In genomic region chr6:6289806-6290205, GRCm38 (mm10) we compare ENCODE assay signal across 9 mouse cellular contexts.
DNase-seq lines count a peak whose midpoint lies in the region; ATAC-seq and TF ChIP-seq lines count a peak whose summit lies in the region.
"Had no signal": no experiment of that assay in that cellular context is flagged by ENCODE, and none has a peak within 500 bp of the region (broad histone marks: within the 10 kb centered on the region; RNA-seq: fewer than 3 reads in every experiment).

No protein-coding gene starts in this region.

- no peak for ATAC-seq in cerebellum, adult (ENCODE audit: insufficient number of reproducible peaks, low FRiP score, low TSS enrichment)
- no peak for ATAC-seq in embryonic facial prominence, embryonic 11.5 days (replicated peaks; ENCODE audit: insufficient number of reproducible peaks, low FRiP score, low TSS enrichment, low read depth)
- no peak for ATAC-seq in kidney, postnatal 0 days (replicated peaks; ENCODE audit: low FRiP score, low read depth)

- H3K9ac ChIP-seq in embryonic facial prominence, embryonic 11.5 days (replicated peaks; ENCODE audit: low read length), result no peak overlapping the region
- no peak overlapping the region for H3K9ac ChIP-seq in kidney, postnatal 0 days (ENCODE audit: low read depth, low read length)
- H3K9ac ChIP-seq: heart, embryonic 15.5 days had no signal

- no peak overlapping the region for H3K27ac ChIP-seq in embryonic facial prominence, embryonic 11.5 days (replicated peaks; ENCODE audit: low read depth, low read length)
- no peak overlapping the region for H3K27ac ChIP-seq in kidney, postnatal 0 days
- H3K27ac ChIP-seq: heart, embryonic 15.5 days had no signal

- no peaks in the 10 kb centered on the region for H3K9me3 ChIP-seq in embryonic facial prominence, embryonic 11.5 days (replicated peaks; ENCODE audit: control insufficient read depth, low read length)
- no peaks in the 10 kb centered on the region for H3K9me3 ChIP-seq in kidney, postnatal 0 days (replicated peaks; ENCODE audit: low read length)
- H3K9me3 ChIP-seq: heart, embryonic 15.5 days had no signal

- WGBS in embryonic facial prominence, embryonic 11.5 days, result 21% methylated on average over 6 of the region's 6 CpGs
- 27% methylated on average over 6 of the region's 6 CpGs for WGBS in kidney, postnatal 0 days

- TF ChIP-seq CTCF in kidney, postnatal 0 days (IDR thresholded peaks at IDR 0.05; ENCODE audit: low read depth), result peak; percentile 78

- no peaks in the 10 kb centered on the region for H3K27me3 ChIP-seq in embryonic facial prominence, embryonic 11.5 days (ENCODE audit: control insufficient read depth, insufficient read depth, low read length)
- no peaks in the 10 kb centered on the region for H3K27me3 ChIP-seq in kidney, postnatal 0 days (ENCODE audit: insufficient read depth, low read length)
- H3K27me3 ChIP-seq: heart, embryonic 15.5 days had no signal

- H3K36me3 ChIP-seq in embryonic facial prominence, embryonic 11.5 days (replicated peaks; ENCODE audit: control insufficient read depth, insufficient read depth, low read depth, low read length), result no peaks in the 10 kb centered on the region
- no peaks in the 10 kb centered on the region for H3K36me3 ChIP-seq in kidney, postnatal 0 days (ENCODE audit: insufficient read depth, low read length)
- H3K36me3 ChIP-seq: heart, embryonic 15.5 days had no signal

- H3K4me2 ChIP-seq in embryonic facial prominence, embryonic 11.5 days (ENCODE audit: low read depth, low read length), result no peak overlapping the region
- H3K4me2 ChIP-seq in kidney, postnatal 0 days (ENCODE audit: low read length), result no peak overlapping the region
- H3K4me2 ChIP-seq: heart, embryonic 15.5 days had no signal

- H3K4me1 ChIP-seq in embryonic facial prominence, embryonic 11.5 days (ENCODE audit: control insufficient read depth, insufficient read depth, low read length), result no peaks in the 10 kb centered on the region
- H3K4me1 ChIP-seq in kidney, postnatal 0 days (replicated peaks; ENCODE audit: insufficient read depth, low read length), result no peaks in the 10 kb centered on the region

- H3K4me3 ChIP-seq in embryonic facial prominence, embryonic 11.5 days (ENCODE audit: low read depth, low read length), result no peak overlapping the region
- H3K4me3 ChIP-seq in kidney, postnatal 0 days (replicated peaks; ENCODE audit: low read depth, low read length), result no peak overlapping the region
- H3K4me3 ChIP-seq: heart, embryonic 15.5 days had no signal

- DNase-seq in cerebellum, adult 11 months, result peak; percentile 5
- peak; percentile 38 for DNase-seq in urinary bladder, postnatal 14 days (ENCODE audit: low spot score)
- DNase-seq in urinary bladder, postnatal 10 days (ENCODE audit: low spot score), result no peak
- peak; percentile 85 for DNase-seq in embryonic facial prominence, embryonic 11.5 days (ENCODE audit: low spot score)
- peak; percentile 62 for DNase-seq in kidney, postnatal 0 days (ENCODE audit: low spot score)
- DNase-seq in lung, adult 18-20 months, result peak; percentile 43 to 47
- peak; percentile 20 for DNase-seq in right cerebral cortex, postnatal 4 days
